Mouse (Mus musculus) liver, embryonic 14.5 days (tissue): ENCODE data around the gene Akap13.

Experiments
- CTCF ChIP-seq: IDR thresholded peaks from 2 replicates; pipeline ENCODE4 v1.5.1; 2016; ENCODE audit warnings: antibody characterized with exemption, low read depth, control low read depth
- EP300 ChIP-seq: IDR thresholded peaks from 2 replicates; pipeline ENCODE4 v1.6.1; 2016; ENCODE audit warnings: antibody characterized with exemption, low read depth

- no peak for TF ChIP-seq CTCF
- no peak for TF ChIP-seq EP300
Measured at GRCm38 (mm10) chr7:75648051-75648450, 192.7 kb downstream of the Akap13 start.
